Mouse (Mus musculus) WW6 (cell line): Measurements from ENCODE around the gene Irs1.

Experiments used
- DNase-seq: peaks from one replicate; pipeline ENCODE4 v3.0.0-alpha.2; 2013; ENCODE audit warnings: low read depth, low spot score

Gene Irs1

GRCm38 (mm10) chr1:82291151-82291797, at the start of gene Irs1:
TSS of gene Irs1 (minus strand) at chr1:82291416.
- DNase-seq: no peak

GRCm38 (mm10) chr1:82334506-82334905, 43.3 kb upstream of the Irs1 start:
- no peak for DNase-seq

- DNase-seq: no peak
Observed at GRCm38 (mm10) chr1:82329954-82330247, 38.7 kb upstream of the Irs1 start.

- no peak for DNase-seq
Observed at GRCm38 (mm10) chr1:82329237-82329953, 38.2 kb upstream of the Irs1 start.

- DNase-seq: no peak
Observed at GRCm38 (mm10) chr1:82328033-82328775, 37.0 kb upstream of the Irs1 start.

GRCm38 (mm10) chr1:82326120-82326519, 34.9 kb upstream of the Irs1 start:
- DNase-seq: no peak

GRCm38 (mm10) chr1:82324131-82324785, 33.0 kb upstream of the Irs1 start:
- no peak for DNase-seq

- no peak for DNase-seq
Observed at GRCm38 (mm10) chr1:82321441-82321840, 30.2 kb upstream of the Irs1 start.

GRCm38 (mm10) chr1:82320864-82321263, 29.6 kb upstream of the Irs1 start:
- DNase-seq: no peak

GRCm38 (mm10) chr1:82320456-82320855, 29.2 kb upstream of the Irs1 start:
- DNase-seq: no peak

GRCm38 (mm10) chr1:82316746-82317126, 25.5 kb upstream of the Irs1 start:
- no peak for DNase-seq

- peak; percentile 86 for DNase-seq
Observed at GRCm38 (mm10) chr1:82316111-82316745, 25.0 kb upstream of the Irs1 start, which contains the start of gene Rhbdd1. TSS of gene Rhbdd1 (plus strand) at chr1:82316452.

- no peak for DNase-seq
Observed at GRCm38 (mm10) chr1:82304483-82304882, 13.3 kb upstream of the Irs1 start.

GRCm38 (mm10) chr1:82298586-82298985, 7.4 kb upstream of the Irs1 start:
- no peak for DNase-seq

- DNase-seq: no peak
Observed at GRCm38 (mm10) chr1:82294102-82294501, 2.9 kb upstream of the Irs1 start.

GRCm38 (mm10) chr1:82292771-82293170, 1.6 kb upstream of the Irs1 start:
- DNase-seq: no peak

GRCm38 (mm10) chr1:82291930-82292712, 905 bp upstream of the Irs1 start:
- no peak for DNase-seq

GRCm38 (mm10) chr1:82290723-82291150, 479 bp downstream of the Irs1 start:
- DNase-seq: no peak

- no peak for DNase-seq
Observed at GRCm38 (mm10) chr1:82289990-82290681, 1.1 kb downstream of the Irs1 start.
